Mouse (Mus musculus) embryonic facial prominence, embryonic 13.5 days (tissue): ENCODE results near the gene Tex12. TPM values are rescaled to one million over a fixed set of nuclear protein-coding genes. Genes with fewer than 3 reads are reported as not detected.

ENCODE experiments used
- ATAC-seq: fragments of 200-750 bp; cut with Nextera tagmentation; 2 replicates; pipeline ENCODE4 v1.8.0; 2017; ENCODE audit warnings: low read depth; ENCODE audit not compliant: insufficient number of reproducible peaks, insufficient read depth, low FRiP score, low TSS enrichment
- H3K27ac ChIP-seq: fragments of 300-500 bp; sonication (generic); 2 replicates; pipeline ENCODE4 v1.5.1; 2015; ENCODE audit warnings: moderate library complexity, mild to moderate bottlenecking, inconsistent platforms
- H3K27me3 ChIP-seq: fragments of 300-500 bp; sonication (generic); 2 replicates; pipeline ENCODE4 v1.6.1; 2015; ENCODE audit warnings: mild to moderate bottlenecking, inconsistent platforms
- H3K36me3 ChIP-seq: fragments of 300-500 bp; sonication (generic); 2 replicates; pipeline ENCODE4 v1.6.1; 2015; ENCODE audit warnings: mild to moderate bottlenecking, inconsistent platforms
- H3K4me1 ChIP-seq: fragments of 300-500 bp; sonication (generic); 2 replicates; pipeline ENCODE4 v1.6.1; 2015; ENCODE audit warnings: inconsistent platforms
- H3K4me2 ChIP-seq: fragments of 300-500 bp; sonication (generic); 2 replicates; pipeline ENCODE4 v1.6.1; 2015; ENCODE audit warnings: moderate library complexity, mild to moderate bottlenecking, inconsistent platforms
- H3K4me3 ChIP-seq: fragments of 300-500 bp; sonication (generic); 2 replicates; pipeline ENCODE4 v1.5.1; 2015; ENCODE audit warnings: mild to moderate bottlenecking, inconsistent platforms
- H3K9ac ChIP-seq: fragments of 300-500 bp; sonication (generic); 2 replicates; pipeline ENCODE4 v1.6.1; 2015; ENCODE audit warnings: mild to moderate bottlenecking, inconsistent platforms
- H3K9me3 ChIP-seq: fragments of 300-500 bp; sonication (generic); 2 replicates; pipeline ENCODE4 v1.6.1; 2016; ENCODE audit warnings: inconsistent platforms
- WGBS: fragments of 180-500 bp; shearing (Covaris S2); methylation state at CpG from one replicate; pipeline ENCODE4 v1.1.7; 2015; ENCODE audit warnings: mixed read lengths; 5-methylcytosine and 5-hydroxymethylcytosine counted together
- polyA plus RNA-seq: library from polyadenylated mRNA; unstranded; fragments of >200 nt; fragmentation: Nextera tagmentation; extraction: Ambion mirVana; gene quantifications from 2 replicates; pipeline ENCODE4 v1.2.1, GENCODE M21; 2015

Tex12 gene
- polyA plus RNA-seq, 1 experiment from 2014 or later = not detected

DNA sequence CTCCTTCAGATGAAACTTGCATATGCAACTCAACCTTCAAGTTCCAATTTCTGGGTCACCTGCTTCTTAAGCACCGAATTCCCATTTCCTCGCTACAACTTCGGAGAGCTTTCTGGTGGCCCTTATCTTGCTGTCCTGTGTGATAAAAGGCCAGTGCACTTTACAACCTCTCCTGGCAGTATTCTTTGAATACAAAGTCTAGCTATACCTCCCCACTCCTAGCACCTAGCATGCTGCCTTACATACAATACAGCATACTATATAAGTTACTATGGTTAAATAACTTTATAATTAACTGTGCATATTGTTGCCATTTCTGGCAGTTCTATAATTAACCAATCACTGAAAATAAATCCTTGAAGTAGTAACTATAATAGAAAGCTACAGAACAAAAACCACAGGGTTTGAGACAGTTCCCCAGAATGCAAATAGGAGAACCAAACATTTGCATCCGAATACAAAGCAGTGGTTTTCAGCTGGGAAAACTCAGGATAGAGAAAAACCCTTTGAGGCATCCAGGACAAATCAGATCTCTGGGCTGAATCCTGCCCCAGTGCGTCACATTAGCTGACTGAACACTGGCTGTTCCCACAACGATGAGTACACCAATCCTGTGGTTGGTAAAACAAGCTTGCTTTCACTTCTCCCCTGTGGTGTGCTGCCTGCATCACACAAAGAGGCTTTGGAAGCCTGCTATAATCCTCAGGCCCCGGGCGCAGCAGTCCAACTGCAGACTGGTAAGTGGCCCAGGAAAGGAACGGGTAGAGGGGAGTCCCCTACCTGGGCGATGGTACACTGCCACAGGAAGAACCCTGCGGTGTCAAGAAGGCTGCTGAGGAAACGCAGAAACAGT lies 6.7 kb downstream of the Tex12 start, which contains the start of gene Il18:
Gene Il18 (plus strand): TSS at position 587 of the 853 bp plus-strand sequence.
- Histone ChIP-seq H3K36me3 (no peaks in the 10 kb centered on the region), H3K9me3 (no peaks in the 10 kb centered on the region), H3K4me2 (peak within 1 kb of the TSS; percentile 57), H3K27ac (0 out of 2 replicates have a peak within 1 kb of the TSS, but pooled peaks have one; percentile 19), H3K27me3 (no peaks in the 10 kb centered on the region), H3K9ac (peak within 1 kb of the TSS; percentile 64; the same call in 1 of the 2 replicates), H3K4me3 (peak within 1 kb of the TSS; percentile 27), H3K4me1 (peaks cover 8% of the 10 kb centered on the region; the same call in 1 of the 2 replicates)
- no peak for ATAC-seq
- WGBS = 25% methylated on average over 12 of the region's 12 CpGs

DNA sequence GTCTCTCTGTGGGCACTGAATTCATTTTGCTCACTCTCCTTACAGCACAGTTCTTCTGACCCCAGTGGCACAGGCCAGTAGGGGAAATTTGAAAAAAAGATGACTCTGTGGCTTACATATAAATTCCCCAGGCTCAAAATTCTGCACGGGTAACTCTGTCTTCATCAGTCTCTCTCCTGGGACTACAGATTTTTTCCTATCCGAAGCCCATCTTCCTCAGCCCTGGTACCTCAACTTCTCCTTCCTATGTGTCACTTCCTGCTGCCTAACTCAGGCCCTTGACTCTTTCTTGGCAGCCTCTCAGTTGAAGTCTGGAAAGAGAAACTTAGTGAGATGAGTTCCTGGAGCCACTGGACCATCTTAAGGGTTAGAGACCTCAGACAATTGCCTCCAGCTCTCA lies 7.6 kb downstream of the Tex12 start:
- Histone ChIP-seq H3K4me2 (no peak overlapping the region), H3K36me3 (no peaks in the 10 kb centered on the region), H3K9me3 (no peaks in the 10 kb centered on the region), H3K27ac (no peak overlapping the region), H3K4me3 (no peak overlapping the region), H3K27me3 (no peaks in the 10 kb centered on the region), H3K4me1 (peaks cover 8% of the 10 kb centered on the region; the same call in 1 of the 2 replicates), H3K9ac (no peak overlapping the region)
- WGBS = 73% methylated on average over 2 of the region's 2 CpGs
- no peak for ATAC-seq

DNA sequence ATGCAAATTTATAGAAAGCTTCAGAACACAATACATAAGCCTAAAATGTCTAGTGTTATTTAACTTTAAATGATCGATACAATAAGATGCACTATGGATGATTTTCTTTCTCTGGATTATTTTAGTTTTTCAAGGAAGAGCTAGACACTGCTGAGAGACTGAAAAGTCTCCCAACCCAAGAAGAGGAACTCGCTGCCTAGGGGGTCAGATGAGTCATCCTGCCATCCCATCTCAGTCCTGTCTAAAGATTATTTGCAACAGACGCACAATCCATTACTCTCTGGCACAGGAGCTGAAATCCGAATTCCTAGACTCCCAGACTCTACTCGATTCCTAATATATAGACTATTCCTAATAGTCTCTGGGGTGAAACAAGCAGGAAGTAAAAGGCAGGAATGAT lies 8.9 kb downstream of the Tex12 start:
- no peaks in the 10 kb centered on the region for H3K36me3 ChIP-seq
- no peaks in the 10 kb centered on the region for H3K9me3 ChIP-seq
- no peak overlapping the region for H3K27ac ChIP-seq
- H3K9ac ChIP-seq = no peak overlapping the region
- peaks cover 8% of the 10 kb centered on the region; the same call in 1 of the 2 replicates for H3K4me1 ChIP-seq
- H3K27me3 ChIP-seq = no peaks in the 10 kb centered on the region
- no peak overlapping the region for H3K4me2 ChIP-seq
- no peak for ATAC-seq
- 59% methylated on average over 5 of the region's 5 CpGs for WGBS
- no peak overlapping the region for H3K4me3 ChIP-seq

DNA sequence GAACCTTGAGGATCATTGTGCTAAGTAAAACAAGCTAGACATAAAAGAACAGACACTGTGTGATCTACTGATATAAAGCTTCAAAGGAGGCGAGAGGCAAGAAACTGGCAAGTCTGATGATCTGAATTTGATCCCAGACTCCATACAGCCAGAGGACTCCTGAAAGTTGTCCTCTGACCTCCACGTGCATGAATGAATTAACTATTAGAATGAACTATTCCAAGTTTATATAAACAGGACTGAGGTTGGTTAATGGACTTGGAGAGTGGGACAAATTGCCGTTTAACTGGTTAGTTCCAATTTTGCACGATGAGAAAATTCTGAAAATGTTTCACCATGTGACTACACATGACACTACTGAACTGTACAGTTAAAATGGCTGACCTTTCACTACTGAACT lies 12.2 kb downstream of the Tex12 start:
- Histone ChIP-seq H3K4me3 (no peak overlapping the region), H3K4me1 (no peaks in the 10 kb centered on the region), H3K36me3 (no peaks in the 10 kb centered on the region), H3K27me3 (no peaks in the 10 kb centered on the region), H3K9me3 (no peaks in the 10 kb centered on the region), H3K4me2 (no peak overlapping the region), H3K9ac (no peak overlapping the region), H3K27ac (no peak overlapping the region)
- WGBS = 78% methylated on average over 4 of the region's 4 CpGs
- no peak for ATAC-seq

DNA sequence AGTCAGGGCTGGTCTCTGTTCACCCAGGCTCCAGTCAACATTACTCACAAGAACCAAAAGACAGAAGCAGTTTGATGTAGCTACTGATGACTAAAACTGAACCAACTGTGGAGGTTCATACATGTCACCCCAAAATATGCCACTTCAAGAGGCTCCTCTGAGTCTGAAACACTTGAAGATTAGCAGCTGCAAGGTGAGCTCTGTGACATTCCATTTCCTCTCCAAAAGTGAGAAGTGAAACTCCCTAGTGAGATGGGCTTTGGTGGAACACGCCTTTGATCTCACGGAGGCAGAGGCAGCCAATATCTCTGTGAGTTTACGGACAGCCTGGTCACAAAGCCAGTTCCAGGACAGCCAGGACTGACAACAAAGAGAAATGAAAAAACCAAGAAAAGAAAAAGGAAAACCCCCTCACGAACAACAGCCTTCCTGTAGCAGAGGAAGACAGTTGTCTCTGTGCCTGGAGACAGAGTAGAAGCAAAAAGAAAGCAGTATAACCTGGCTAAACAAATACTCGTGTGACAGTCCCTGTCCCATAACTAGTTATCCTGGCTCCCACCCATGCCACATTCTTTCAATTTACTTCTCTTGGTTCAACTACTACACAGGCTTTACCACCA lies 13.2 kb downstream of the Tex12 start:
- 56% methylated on average over 5 of the region's 5 CpGs for WGBS
- no peak overlapping the region for H3K4me2 ChIP-seq
- no peak overlapping the region for H3K27ac ChIP-seq
- no peak for ATAC-seq
- H3K9me3 ChIP-seq = no peaks in the 10 kb centered on the region
- H3K4me3 ChIP-seq = no peak overlapping the region
- no peaks in the 10 kb centered on the region for H3K27me3 ChIP-seq
- no peaks in the 10 kb centered on the region for H3K4me1 ChIP-seq
- H3K36me3 ChIP-seq = no peaks in the 10 kb centered on the region
- no peak overlapping the region for H3K9ac ChIP-seq

DNA sequence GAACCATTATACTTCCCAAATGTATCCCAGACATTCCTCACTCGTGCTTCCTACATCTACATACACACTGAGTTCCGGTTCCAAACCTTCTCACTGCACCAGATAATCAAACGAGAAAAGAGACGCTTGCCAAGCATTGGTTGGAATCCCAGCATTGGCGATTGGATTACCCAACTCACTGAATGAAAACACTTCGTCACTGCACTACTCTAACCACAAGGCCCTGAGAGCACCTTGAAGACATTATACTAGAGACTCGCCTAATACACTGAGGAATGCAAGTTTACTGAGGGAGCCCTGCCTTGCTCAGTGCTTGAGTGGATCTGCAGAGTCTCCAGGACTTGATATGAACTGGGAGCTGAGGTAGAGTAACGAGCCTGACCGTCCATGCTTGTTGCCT lies 18.7 kb downstream of the Tex12 start:
- H3K9ac ChIP-seq = no peak overlapping the region
- no peak overlapping the region for H3K4me3 ChIP-seq
- no peaks in the 10 kb centered on the region for H3K27me3 ChIP-seq
- H3K4me1 ChIP-seq = no peaks in the 10 kb centered on the region
- H3K4me2 ChIP-seq = no peak overlapping the region
- H3K27ac ChIP-seq = no peak overlapping the region
- WGBS = 53% methylated on average over 9 of the region's 9 CpGs
- no peaks in the 10 kb centered on the region for H3K9me3 ChIP-seq
- no peaks in the 10 kb centered on the region for H3K36me3 ChIP-seq
- no peak for ATAC-seq

DNA sequence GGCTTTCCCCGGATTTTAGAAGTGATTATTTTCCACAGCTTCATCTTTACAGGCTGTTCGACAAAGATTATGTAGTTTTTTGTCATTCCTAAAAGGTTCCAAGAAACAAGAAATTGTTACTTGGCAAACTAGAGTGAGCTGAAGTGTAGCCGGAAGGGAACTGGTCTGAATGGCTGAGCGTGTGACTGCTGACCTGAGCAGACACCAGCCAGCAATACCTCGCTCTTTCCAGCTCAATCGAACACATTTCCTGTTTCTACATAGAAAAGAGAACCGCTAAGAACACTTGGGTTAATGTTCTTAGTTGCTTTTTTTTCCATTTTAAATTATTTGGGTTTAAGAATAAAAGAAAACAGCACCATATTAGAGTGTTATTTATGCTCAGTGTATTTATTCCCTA lies 21.0 kb downstream of the Tex12 start:
- H3K4me3 ChIP-seq = no peak overlapping the region
- no peaks in the 10 kb centered on the region for H3K36me3 ChIP-seq
- no peaks in the 10 kb centered on the region for H3K9me3 ChIP-seq
- no peak for ATAC-seq
- H3K4me1 ChIP-seq = no peaks in the 10 kb centered on the region
- no peaks in the 10 kb centered on the region for H3K27me3 ChIP-seq
- 66% methylated on average over 7 of the region's 7 CpGs for WGBS
- no peak overlapping the region for H3K9ac ChIP-seq
- H3K27ac ChIP-seq = no peak overlapping the region
- no peak overlapping the region for H3K4me2 ChIP-seq

DNA sequence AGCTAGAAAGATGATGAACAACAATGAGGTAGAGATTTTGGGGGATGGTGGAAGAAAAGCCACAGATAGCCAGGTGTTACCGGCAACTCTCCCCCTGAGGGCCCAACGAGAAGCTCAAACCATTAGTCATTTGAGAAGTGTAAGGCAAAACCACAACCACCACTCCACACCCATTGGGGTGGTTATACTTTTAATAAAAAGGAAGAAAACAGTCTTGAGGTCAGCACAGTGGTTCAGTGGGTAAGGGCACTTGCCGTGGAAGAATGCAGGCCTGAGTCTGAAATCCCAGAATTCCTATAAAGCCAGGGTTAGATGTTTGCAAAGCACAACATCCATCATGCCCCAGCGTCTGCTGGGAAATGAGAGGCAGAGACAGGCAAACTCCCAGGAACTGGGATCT lies 23.8 kb downstream of the Tex12 start:
- ATAC-seq = no peak
- Histone ChIP-seq H3K36me3 (no peaks in the 10 kb centered on the region), H3K4me1 (no peaks in the 10 kb centered on the region), H3K27ac (no peak overlapping the region), H3K4me2 (no peak overlapping the region), H3K27me3 (no peaks in the 10 kb centered on the region), H3K4me3 (no peak overlapping the region), H3K9me3 (no peaks in the 10 kb centered on the region), H3K9ac (no peak overlapping the region)
- 60% methylated on average over 4 of the region's 4 CpGs for WGBS

DNA sequence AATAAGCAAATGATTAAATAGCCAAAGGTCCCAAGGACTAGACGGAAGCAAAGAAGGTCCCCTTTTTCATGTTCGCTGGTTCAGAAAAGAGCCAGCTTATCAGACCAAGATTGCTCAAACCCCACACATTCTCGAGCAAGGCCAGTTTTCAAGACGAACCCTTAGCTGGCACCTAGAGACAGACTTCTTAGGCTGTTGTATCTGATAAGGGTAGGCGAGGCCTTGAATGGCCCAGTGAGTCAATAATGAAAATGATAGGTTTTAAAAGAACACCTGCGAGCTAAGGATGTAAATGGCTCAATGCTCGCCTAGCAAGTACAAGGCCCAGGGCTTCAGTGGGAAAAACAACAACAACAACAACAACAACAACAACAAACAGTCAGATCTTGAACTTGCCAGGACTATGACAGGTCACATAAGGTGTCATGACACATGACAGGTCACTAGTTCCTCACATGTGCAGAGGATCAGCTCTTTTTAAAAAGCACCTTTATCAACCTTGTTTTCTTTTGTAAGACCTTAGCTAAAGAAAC lies 24.5 kb downstream of the Tex12 start:
- Histone ChIP-seq H3K27ac (no peak overlapping the region), H3K27me3 (no peaks in the 10 kb centered on the region), H3K9ac (no peak overlapping the region), H3K4me1 (no peaks in the 10 kb centered on the region), H3K4me2 (no peak overlapping the region), H3K36me3 (no peaks in the 10 kb centered on the region), H3K9me3 (no peaks in the 10 kb centered on the region), H3K4me3 (no peak overlapping the region)
- ATAC-seq = no peak
- 83% methylated on average over 7 of the region's 7 CpGs for WGBS

DNA sequence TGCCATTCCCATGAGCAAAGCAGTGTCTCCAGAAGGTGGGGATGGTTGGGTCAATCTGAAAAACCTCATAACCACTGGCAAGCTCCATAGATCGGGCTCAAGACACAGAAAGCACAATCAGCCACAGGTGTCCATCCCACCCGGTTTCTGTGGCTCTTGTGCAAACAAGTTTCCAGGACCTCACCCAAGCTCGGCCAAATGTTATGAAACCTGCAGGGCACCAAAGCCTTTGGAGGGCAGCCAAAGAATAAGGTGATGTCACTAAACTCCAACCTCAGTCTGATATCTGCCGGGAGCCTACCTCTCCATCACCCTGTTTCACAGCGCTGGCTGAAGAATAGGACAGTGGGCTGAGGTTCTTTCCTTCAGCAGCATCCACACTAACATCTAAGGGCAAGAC lies 25.2 kb downstream of the Tex12 start:
- Histone ChIP-seq H3K4me1 (no peaks in the 10 kb centered on the region), H3K27ac (no peak overlapping the region), H3K4me2 (no peak overlapping the region), H3K36me3 (no peaks in the 10 kb centered on the region), H3K9me3 (no peaks in the 10 kb centered on the region), H3K4me3 (no peak overlapping the region), H3K9ac (no peak overlapping the region), H3K27me3 (no peaks in the 10 kb centered on the region)
- ATAC-seq = no peak
- 83% methylated on average over 5 of the region's 5 CpGs for WGBS

DNA sequence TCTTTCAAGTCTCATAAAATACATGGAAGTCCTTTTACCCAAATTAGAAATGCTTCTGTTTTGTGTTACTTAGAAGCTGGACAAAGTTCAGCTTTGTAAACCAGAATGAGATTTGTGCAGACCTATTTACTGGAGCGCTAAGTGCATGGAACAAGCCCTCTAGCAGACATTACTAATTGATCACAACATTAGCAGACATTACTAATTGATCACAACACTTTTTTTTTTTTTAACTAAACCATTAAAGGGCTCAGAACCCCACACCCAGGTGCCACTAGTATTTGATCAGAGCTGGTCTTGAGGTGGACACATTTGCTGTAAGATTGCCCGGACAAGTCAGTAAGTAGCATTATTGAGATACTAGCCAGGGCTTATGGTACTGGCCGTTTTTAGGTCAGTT lies 27.3 kb downstream of the Tex12 start:
- Histone ChIP-seq H3K4me3 (no peak overlapping the region), H3K27ac (no peak overlapping the region), H3K9me3 (no peaks in the 10 kb centered on the region), H3K4me1 (peaks cover 4% of the 10 kb centered on the region), H3K9ac (no peak overlapping the region), H3K27me3 (no peaks in the 10 kb centered on the region), H3K36me3 (no peaks in the 10 kb centered on the region), H3K4me2 (no peak overlapping the region)
- no peak for ATAC-seq
- 71% methylated on average over 3 of the region's 3 CpGs for WGBS

DNA sequence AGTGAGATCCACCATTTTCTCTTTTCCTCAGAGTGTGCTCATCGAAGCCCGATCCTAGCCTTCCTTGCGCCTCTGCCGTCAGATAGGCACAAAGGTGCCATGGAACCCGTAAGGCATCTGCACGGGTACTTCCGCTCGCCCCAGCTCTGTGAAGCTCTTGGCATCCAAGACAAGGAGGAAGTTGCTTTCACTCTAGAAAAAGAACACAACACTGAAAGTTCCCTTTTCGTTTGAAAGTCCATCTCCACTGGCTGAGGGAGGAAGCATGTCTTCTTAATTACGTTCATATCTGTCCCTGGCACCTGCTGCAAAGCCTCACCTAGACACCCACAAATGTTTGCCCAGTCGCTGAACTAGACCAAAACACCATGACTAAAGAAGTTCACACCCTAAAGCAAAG lies 27.8 kb downstream of the Tex12 start:
- Histone ChIP-seq H3K36me3 (no peaks in the 10 kb centered on the region), H3K4me1 (peaks cover 4% of the 10 kb centered on the region), H3K9ac (no peak overlapping the region), H3K9me3 (no peaks in the 10 kb centered on the region), H3K27ac (no peak overlapping the region), H3K4me2 (no peak overlapping the region), H3K4me3 (no peak overlapping the region), H3K27me3 (no peaks in the 10 kb centered on the region)
- 83% methylated on average over 11 of the region's 11 CpGs for WGBS
- ATAC-seq = no peak
